In genomic region chr7:28049476-28050409, GRCm38 (mm10) we compare ENCODE assay signal across 8 mouse cellular contexts. TPM values are rescaled to one million over a fixed set of nuclear protein-coding genes. Genes with fewer than 3 reads are reported as not detected.
DNase-seq lines count a peak whose midpoint lies in the region; ATAC-seq and TF ChIP-seq lines count a peak whose summit lies in the region.

Psmc4 (minus strand) TSS chr7:28050101.

- peak within 1 kb of the TSS; percentile 75 for H3K9ac ChIP-seq in embryonic facial prominence, embryonic 15.5 days
- peak within 1 kb of the TSS; percentile 66 for H3K9ac ChIP-seq in limb, embryonic 14.5 days (ENCODE audit: low read depth, low read length, severe bottlenecking)
- peak within 1 kb of the TSS; percentile 68 for H3K9ac ChIP-seq in midbrain, postnatal 0 days (replicated peaks; ENCODE audit: low read length, poor library complexity, severe bottlenecking)

- TF ChIP-seq CTCF in bone marrow, adult 2 months (IDR thresholded peaks at IDR 0.05; ENCODE audit: control insufficient read depth, insufficient read depth, low read length): peak; percentile 77
- TF ChIP-seq CTCF in midbrain, postnatal 0 days (IDR thresholded peaks at IDR 0.05): peak; percentile 89

- H3K27me3 ChIP-seq in embryonic facial prominence, embryonic 15.5 days: no peaks in the 10 kb centered on the region
- no peaks in the 10 kb centered on the region for H3K27me3 ChIP-seq in limb, embryonic 14.5 days (ENCODE audit: control insufficient read depth, insufficient read depth, low read length)
- H3K27me3 ChIP-seq in midbrain, postnatal 0 days (ENCODE audit: insufficient read depth, low read length): no peaks in the 10 kb centered on the region

- under 1% methylated on average over 52 of the region's 52 CpGs for WGBS in bone marrow, adult 2 months
- under 1% methylated on average over 52 of the region's 52 CpGs for WGBS in embryonic facial prominence, embryonic 15.5 days
- under 1% methylated on average over 52 of the region's 52 CpGs for WGBS in limb, embryonic 14.5 days
- under 1% methylated on average over 52 of the region's 52 CpGs for WGBS in midbrain, postnatal 0 days

- H3K27ac ChIP-seq in bone marrow, adult 2 months (ENCODE audit: control insufficient read depth, insufficient read depth, low read depth, low read length, poor library complexity): peak within 1 kb of the TSS; percentile 16; the same call in 1 of the 2 replicates
- 0 out of 2 replicates have a peak within 1 kb of the TSS, but pooled peaks have one; percentile 58 for H3K27ac ChIP-seq in embryonic facial prominence, embryonic 15.5 days (replicated peaks)
- no peak within 1 kb of the TSS for H3K27ac ChIP-seq in limb, embryonic 14.5 days (replicated peaks; ENCODE audit: low read depth, low read length)
- H3K27ac ChIP-seq in midbrain, postnatal 0 days (ENCODE audit: low read depth, low read length): peak within 1 kb of the TSS; percentile 52; the same call in 1 of the 2 replicates

- peak; percentile 97 for ATAC-seq in embryonic facial prominence, embryonic 15.5 days (ENCODE audit: insufficient number of reproducible peaks, low FRiP score, low TSS enrichment, low read depth)
- peak; percentile 99 for ATAC-seq in limb, embryonic 14.5 days (ENCODE audit: low FRiP score, low read depth)
- ATAC-seq in midbrain, postnatal 0 days (ENCODE audit: low FRiP score): peak; percentile 96

- H3K36me3 ChIP-seq in embryonic facial prominence, embryonic 15.5 days: peaks cover 42% of the 10 kb centered on the region
- H3K36me3 ChIP-seq in limb, embryonic 14.5 days (ENCODE audit: control insufficient read depth, insufficient read depth, low read length): peaks cover 42% of the 10 kb centered on the region
- H3K36me3 ChIP-seq in midbrain, postnatal 0 days (ENCODE audit: insufficient read depth, low read length): peaks cover 38% of the 10 kb centered on the region

- DNase-seq in 416B (ENCODE audit: low read depth): peak; percentile 99
- DNase-seq in heart, adult 8-10 months (ENCODE audit: low spot score): peak; percentile 98
- DNase-seq in kidney, adult 9 months: peak; percentile 99
- peak; percentile 99 for DNase-seq in limb, embryonic 14.5 days (ENCODE audit: low spot score)
- peak; percentile 99 for DNase-seq in midbrain, postnatal 0 days (ENCODE audit: low spot score)
- DNase-seq in spleen, postnatal 14 days (ENCODE audit: low spot score in 2 of 2): peak; percentile 93 to 96

- peak; percentile 69; the same call in 1 of the 2 replicates for TF ChIP-seq POLR2A in bone marrow, adult 2 months (IDR thresholded peaks at IDR 0.05; ENCODE audit: borderline replicate concordance, control insufficient read depth, low read depth, low read length)
- TF ChIP-seq POLR2A in limb, embryonic 14.5 days (IDR thresholded peaks at IDR 0.05; ENCODE audit: borderline replicate concordance, extremely low read depth, insufficient read depth, insufficient read length): peak; percentile 87; the same call in 1 of the 2 replicates

- peak within 1 kb of the TSS; percentile 71 for H3K4me2 ChIP-seq in embryonic facial prominence, embryonic 15.5 days (replicated peaks)
- H3K4me2 ChIP-seq in limb, embryonic 14.5 days (replicated peaks; ENCODE audit: low read depth, low read length, severe bottlenecking): peak within 1 kb of the TSS; percentile 69
- H3K4me2 ChIP-seq in midbrain, postnatal 0 days (ENCODE audit: low read depth, low read length, poor library complexity, severe bottlenecking): peak within 1 kb of the TSS; percentile 63

- no peaks in the 10 kb centered on the region for H3K9me3 ChIP-seq in embryonic facial prominence, embryonic 15.5 days (replicated peaks)
- no peaks in the 10 kb centered on the region for H3K9me3 ChIP-seq in limb, embryonic 14.5 days (ENCODE audit: control insufficient read depth, low read length)
- H3K9me3 ChIP-seq in midbrain, postnatal 0 days (ENCODE audit: low read length): no peaks in the 10 kb centered on the region

- peaks cover 2% of the 10 kb centered on the region; the same call in 1 of the 2 replicates for H3K4me1 ChIP-seq in bone marrow, adult 2 months (ENCODE audit: control insufficient read depth, insufficient read depth, low read length)
- H3K4me1 ChIP-seq in embryonic facial prominence, embryonic 15.5 days: peaks cover 13% of the 10 kb centered on the region
- H3K4me1 ChIP-seq in limb, embryonic 14.5 days (ENCODE audit: control insufficient read depth, insufficient read depth, low read length): 0 out of 2 replicates have a peak, but pooled peaks cover 6% of the 10 kb centered on the region
- H3K4me1 ChIP-seq in midbrain, postnatal 0 days (ENCODE audit: insufficient read depth, low read length): peaks cover 6% of the 10 kb centered on the region; the same call in 1 of the 2 replicates

- H3K4me3 ChIP-seq in bone marrow, adult 2 months (replicated peaks; ENCODE audit: control insufficient read depth, low read depth, low read length): peak within 1 kb of the TSS; percentile 89
- peak within 1 kb of the TSS; percentile 85 for H3K4me3 ChIP-seq in embryonic facial prominence, embryonic 15.5 days (replicated peaks)
- H3K4me3 ChIP-seq in limb, embryonic 14.5 days (replicated peaks; ENCODE audit: low read length): peak within 1 kb of the TSS; percentile 68
- H3K4me3 ChIP-seq in midbrain, postnatal 0 days (ENCODE audit: low read depth, low read length): peak within 1 kb of the TSS; percentile 64

RNA-seq across cellular contexts. Expression of gene Psmc4, which starts in this region (rescaled TPM):
- polyA plus RNA-seq in bone marrow, adult 2 months (2011; ENCODE audit: insufficient read depth, insufficient read length, low replicate concordance, missing spikeins): 81.0 and 119 TPM in 2 replicates
- 288 and 301 TPM in 2 replicates for polyA plus RNA-seq in embryonic facial prominence, embryonic 15.5 days (2015; fragmentation: Nextera tagmentation; extraction: Ambion mirVana)
- total RNA-seq in heart, adult 8-10 months (2022): 10 to 100 TPM; 72.5 to 86.7 (median 82.7) TPM
- polyA plus RNA-seq in limb, embryonic 14.5 days (2012; rRNA removed): 206 and 227 TPM in 2 replicates
- 281 and 284 TPM in 2 replicates for polyA plus RNA-seq in limb, embryonic 14.5 days (2014; fragmentation: Nextera tagmentation; extraction: Ambion mirVana)
- 162 and 170 TPM in 2 replicates for total RNA-seq in midbrain, postnatal 0 days (2014; rRNA removed)
- 257 and 259 TPM in 2 replicates for polyA plus RNA-seq in midbrain, postnatal 0 days (2015; fragmentation: Nextera tagmentation; extraction: Ambion mirVana)
